12 mouse cellular contexts compared by ENCODE assay signal in genomic region chrX:99152566-99153265, GRCm38 (mm10). TPM values are rescaled to one million over a fixed set of nuclear protein-coding genes. Genes with fewer than 3 reads are reported as not detected.
A peak's percentile ranks its signal among the peaks of the same experiment; 100 is the strongest.
DNase-seq lines count a peak whose midpoint lies in the region; ATAC-seq and TF ChIP-seq lines count a peak whose summit lies in the region.
"Had no signal": no experiment of that assay in that cellular context is flagged by ENCODE, and none has a peak within 500 bp of the region (broad histone marks: within the 10 kb centered on the region; RNA-seq: fewer than 3 reads in every experiment).

No protein-coding gene starts in this region.

- H3K9ac ChIP-seq in lung, postnatal 0 days (replicated peaks; ENCODE audit: low read depth) = no peak overlapping the region
- H3K9ac ChIP-seq in forebrain, embryonic 13.5 days = no peak overlapping the region
- no peak overlapping the region for H3K9ac ChIP-seq in midbrain, embryonic 11.5 days (ENCODE audit: low read length)
- H3K9ac ChIP-seq: heart, embryonic 15.5 days; limb, embryonic 13.5 days had no signal

- peak; percentile 39 for ATAC-seq in lung, postnatal 0 days
- ATAC-seq in forebrain, embryonic 13.5 days = peak; percentile 38
- ATAC-seq in midbrain, embryonic 11.5 days (ENCODE audit: low FRiP score) = peak; percentile 85

- H3K4me3 ChIP-seq in lung, postnatal 0 days (ENCODE audit: low read depth, low read length) = no peak overlapping the region
- H3K4me3 ChIP-seq in lung, adult 2 months (replicated peaks; ENCODE audit: extremely low read depth, low read depth, low read length) = no peak overlapping the region
- H3K4me3 ChIP-seq in forebrain, embryonic 13.5 days = no peak overlapping the region
- no peak overlapping the region for H3K4me3 ChIP-seq in midbrain, embryonic 11.5 days (ENCODE audit: low read depth, low read length)
- H3K4me3 ChIP-seq: heart, embryonic 15.5 days; limb, embryonic 13.5 days had no signal

- no peak for TF ChIP-seq CTCF in lung, postnatal 0 days (IDR thresholded peaks at IDR 0.05)
- no peak for TF ChIP-seq CTCF in lung, adult 2 months (IDR thresholded peaks at IDR 0.05; ENCODE audit: insufficient read depth, low read length)

- WGBS in lung, postnatal 0 days = 46% methylated on average over 9 of the region's 9 CpGs
- 50% methylated on average over 9 of the region's 9 CpGs for whole genome bisulfite sequencing in lung, adult 2 months
- 16% methylated on average over 9 of the region's 9 CpGs for WGBS in forebrain, embryonic 13.5 days
- WGBS in midbrain, embryonic 11.5 days = 21% methylated on average over 9 of the region's 9 CpGs

- H3K27ac ChIP-seq in lung, postnatal 0 days (ENCODE audit: low read length) = no peak overlapping the region
- peak overlapping the region; percentile 79 for H3K27ac ChIP-seq in forebrain, embryonic 13.5 days
- peak overlapping the region; percentile 44 for H3K27ac ChIP-seq in midbrain, embryonic 11.5 days (ENCODE audit: low read depth, low read length)
- H3K27ac ChIP-seq: heart, embryonic 15.5 days; limb, embryonic 13.5 days had no signal

- TF ChIP-seq EP300 in lung, postnatal 0 days (IDR thresholded peaks at IDR 0.05) = no peak

- intact Hi-C loops in gastrocnemius, postnatal 14 days (cut with DNase I; ENCODE audit: low total_unique reads) = no loop called here

- no peaks in the 10 kb centered on the region for H3K4me1 ChIP-seq in lung, postnatal 0 days (ENCODE audit: insufficient read depth, low read depth, low read length)
- H3K4me1 ChIP-seq in lung, adult 2 months (ENCODE audit: control insufficient read depth, insufficient read depth, low read length) = peaks cover 12% of the 10 kb centered on the region
- peaks cover 58% of the 10 kb centered on the region for H3K4me1 ChIP-seq in forebrain, embryonic 13.5 days
- peaks cover 27% of the 10 kb centered on the region for H3K4me1 ChIP-seq in midbrain, embryonic 11.5 days (ENCODE audit: control insufficient read depth, insufficient read depth, low read length)

- no peaks in the 10 kb centered on the region for H3K36me3 ChIP-seq in lung, postnatal 0 days (ENCODE audit: insufficient read depth, low read length)
- peaks cover 29% of the 10 kb centered on the region for H3K36me3 ChIP-seq in forebrain, embryonic 13.5 days (ENCODE audit: poor library complexity, severe bottlenecking)
- no peaks in the 10 kb centered on the region for H3K36me3 ChIP-seq in midbrain, embryonic 11.5 days (ENCODE audit: control insufficient read depth, insufficient read depth, low read length)

- no peaks in the 10 kb centered on the region for H3K9me3 ChIP-seq in lung, postnatal 0 days (ENCODE audit: low read length)
- no peaks in the 10 kb centered on the region for H3K9me3 ChIP-seq in forebrain, embryonic 13.5 days (replicated peaks)
- no peaks in the 10 kb centered on the region for H3K9me3 ChIP-seq in midbrain, embryonic 11.5 days (ENCODE audit: control insufficient read depth, low read length)
- H3K9me3 ChIP-seq: heart, embryonic 15.5 days; limb, embryonic 13.5 days had no signal

- H3K27me3 ChIP-seq in lung, postnatal 0 days (replicated peaks; ENCODE audit: insufficient read depth, low read length) = no peaks in the 10 kb centered on the region
- no peaks in the 10 kb centered on the region for H3K27me3 ChIP-seq in forebrain, embryonic 13.5 days
- H3K27me3 ChIP-seq in midbrain, embryonic 11.5 days (ENCODE audit: control insufficient read depth, insufficient read depth, low read length) = peaks cover 16% of the 10 kb centered on the region
- H3K27me3 ChIP-seq: CH12.LX had no signal

- H3K4me2 ChIP-seq in lung, postnatal 0 days (replicated peaks; ENCODE audit: low read depth, low read length) = no peak overlapping the region
- no peak overlapping the region for H3K4me2 ChIP-seq in forebrain, embryonic 13.5 days
- no peak overlapping the region; the same call in 1 of the 2 replicates for H3K4me2 ChIP-seq in midbrain, embryonic 11.5 days
- H3K4me2 ChIP-seq: heart, embryonic 15.5 days; limb, embryonic 13.5 days had no signal

- no peak for TF ChIP-seq POLR2A in lung, adult 2 months (IDR thresholded peaks at IDR 0.05; ENCODE audit: borderline replicate concordance, extremely low read depth, low read depth, low read length)

- DNase-seq in lung, postnatal 0 days (ENCODE audit: low spot score) = peak; percentile 50
- no peak for DNase-seq in lung, adult 2 months
- DNase-seq in midbrain, embryonic 11.5 days (ENCODE audit: low spot score, missing footprints) = peak; percentile 88
- no peak for DNase-seq in layer of hippocampus, postnatal 36 days
- no peak for DNase-seq in gastrocnemius, postnatal 14 days
- no peak for DNase-seq in cerebellum, postnatal 14 days
- no peak for DNase-seq in layer of hippocampus, adult 9-11 months
- DNase-seq: adrenal gland, postnatal 14 days had no signal

RNA-seq across cellular contexts. Expression of gene Efnb1, which starts 16.8 kb away (rescaled TPM):
- polyA plus RNA-seq in lung, postnatal 0 days (2015; fragmentation: Nextera tagmentation; extraction: Ambion mirVana) = 45.6 and 53.0 TPM in 2 replicates
- 81.4 and 132 TPM in 2 replicates for polyA plus RNA-seq in lung, adult 2 months (2012; rRNA removed)
- polyA plus RNA-seq in forebrain, embryonic 13.5 days (2015; fragmentation: Nextera tagmentation; extraction: Ambion mirVana) = 67.6 and 71.9 TPM in 2 replicates
- 34.7 and 38.3 TPM in 2 replicates for polyA plus RNA-seq in midbrain, embryonic 11.5 days (2014; fragmentation: Nextera tagmentation; extraction: Ambion mirVana)
- total RNA-seq in layer of hippocampus, postnatal 36 days (2021) = 10 to 100 TPM; 13.1 to 15.2 TPM
- 1 to 10 TPM; 8.4 to 9.8 TPM for total RNA-seq in gastrocnemius, postnatal 14 days (2021)

Comparison
In these comparisons a context has a peak if more than half of its experiments do, and no peak if none do; other contexts are left out.
1. DNase-seq: peak in lung, postnatal 0 days (single experiment) and midbrain, embryonic 11.5 days (single experiment); none in lung, adult 2 months (single experiment), layer of hippocampus, postnatal 36 days (0 of 2), gastrocnemius, postnatal 14 days (single experiment), cerebellum, postnatal 14 days (0 of 2) and layer of hippocampus, adult 9-11 months (single experiment).
2. Peak in every context shown above with its lines, with median percentiles within 50 percentile points of each other: ATAC-seq.